Mouse (Mus musculus) lung, postnatal 0 days (tissue): Measurements from ENCODE around the gene Ntrk2.

ENCODE experiments used
- CTCF ChIP-seq: IDR thresholded peaks from 2 replicates; pipeline ENCODE4 v1.5.1; 2016; ENCODE audit warnings: antibody characterized with exemption, mild to moderate bottlenecking
- EP300 ChIP-seq: IDR thresholded peaks from 2 replicates; pipeline ENCODE4 v1.6.1; 2016; ENCODE audit warnings: antibody characterized with exemption, mild to moderate bottlenecking, control low read depth

- TF ChIP-seq CTCF: no peak
- no peak for TF ChIP-seq EP300
Measured at GRCm38 (mm10) chr13:58840731-58841359, 34.5 kb downstream of the Ntrk2 start.
